Mouse (Mus musculus) lung, postnatal 0 days (tissue): ENCODE measurements at regions not wholly inside any gene's neighbourhood (a gene's known extent, or its start where the extent isn't known, plus 50 kb on each side); places are given as distances from the start of the nearest gene placed in this dataset.

ENCODE experiments used
- ATAC-seq: fragments of 200-750 bp; cut with Nextera tagmentation; 2 replicates; pipeline ENCODE4 v1.8.0; 2017; ENCODE audit warnings: moderate library complexity
- DNase-seq: peaks from one replicate; pipeline ENCODE4 v3.0.0-alpha.2; 2016; ENCODE audit warnings: low spot score
- H3K27ac ChIP-seq: fragments of 300-500 bp; sonication (generic); 2 replicates; pipeline ENCODE4 v1.5.1; 2014; ENCODE audit warnings: antibody characterized with exemption, mild to moderate bottlenecking, low read length, mixed read lengths
- H3K27me3 ChIP-seq: fragments of 300-500 bp; sonication (generic); replicated peaks from 2 replicates; pipeline ENCODE4 v1.6.1; 2014; ENCODE audit warnings: low read length, mixed read lengths; ENCODE audit not compliant: insufficient read depth
- H3K36me3 ChIP-seq: fragments of 300-500 bp; sonication (generic); 2 replicates; pipeline ENCODE4 v1.6.1; 2014; ENCODE audit warnings: low read length, mixed read lengths; ENCODE audit not compliant: insufficient read depth
- H3K4me1 ChIP-seq: fragments of 300-500 bp; sonication (generic); 2 replicates; pipeline ENCODE4 v1.6.1; 2014; ENCODE audit warnings: antibody characterized with exemption, low read depth, low read length, mixed read lengths; ENCODE audit not compliant: insufficient read depth
- H3K4me2 ChIP-seq: fragments of 300-500 bp; sonication (generic); replicated peaks from 2 replicates; pipeline ENCODE4 v1.6.1; 2014; ENCODE audit warnings: low read depth, mild to moderate bottlenecking, low read length, moderate library complexity, mixed read lengths
- H3K4me3 ChIP-seq: fragments of 300-500 bp; sonication (generic); 2 replicates; pipeline ENCODE4 v1.5.1; 2014; ENCODE audit warnings: low read depth, low read length
- H3K9ac ChIP-seq: fragments of 300-500 bp; sonication (generic); replicated peaks from 2 replicates; pipeline ENCODE4 v1.6.1; 2014; ENCODE audit warnings: low read depth, mild to moderate bottlenecking
- H3K9me3 ChIP-seq: fragments of 300-500 bp; sonication (generic); 2 replicates; pipeline ENCODE4 v1.6.1; 2016; ENCODE audit warnings: low read length, mixed read lengths
- CTCF ChIP-seq: IDR thresholded peaks from 2 replicates; pipeline ENCODE4 v1.5.1; 2016; ENCODE audit warnings: antibody characterized with exemption, mild to moderate bottlenecking
- EP300 ChIP-seq: IDR thresholded peaks from 2 replicates; pipeline ENCODE4 v1.6.1; 2016; ENCODE audit warnings: antibody characterized with exemption, mild to moderate bottlenecking, control low read depth
- WGBS: fragments of 180-500 bp; shearing (Covaris S2); extraction: QIAGEN DNeasy Blood & Tissue Kit; methylation state at CpG from one replicate; pipeline ENCODE4 v1.1.7; 2014; 5-methylcytosine and 5-hydroxymethylcytosine counted together

DNA sequence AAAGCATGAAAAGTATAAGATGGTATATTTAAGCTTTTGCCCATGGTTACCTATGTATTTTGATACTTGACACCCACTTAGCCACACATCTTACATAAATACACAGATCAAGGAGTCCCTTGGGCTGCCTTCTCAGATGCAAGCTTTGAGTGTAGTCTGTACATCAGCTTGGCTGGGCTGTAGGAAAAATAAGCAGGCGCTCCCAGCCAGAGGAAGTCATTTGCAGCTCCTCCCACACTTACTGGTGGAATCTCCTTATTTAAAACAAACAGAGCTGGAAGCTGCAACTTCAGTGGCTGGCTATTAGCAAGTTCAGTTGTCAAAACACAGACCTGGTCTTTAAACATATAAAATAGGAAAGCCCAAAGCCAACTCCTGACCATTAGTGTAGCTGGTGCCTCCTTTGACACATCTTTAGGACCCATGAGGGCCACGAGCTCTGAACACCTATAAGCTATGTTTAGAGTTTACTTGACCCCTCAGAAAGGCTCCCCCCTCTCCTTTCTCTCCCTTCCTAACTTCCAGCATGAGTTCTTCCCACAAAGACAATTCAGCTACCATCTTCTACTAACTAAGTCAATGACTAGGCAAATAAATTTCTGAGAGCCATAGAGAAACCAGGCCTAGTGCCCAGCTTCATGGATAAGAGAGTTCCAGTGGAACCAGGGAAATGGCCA lies 75.4 kb upstream of the Nepro start:
- H3K9me3 ChIP-seq, result no peaks in the 10 kb centered on the region
- ATAC-seq (peak; percentile 46; the same call in 1 of the 2 replicates), DNase-seq (peak; percentile 73)
- H3K9ac ChIP-seq, result no peak overlapping the region
- H3K27ac ChIP-seq, result no peak overlapping the region
- H3K4me1 ChIP-seq, result no peaks in the 10 kb centered on the region; the same call in 1 of the 2 replicates
- H3K4me2 ChIP-seq, result no peak overlapping the region
- H3K4me3 ChIP-seq, result no peak overlapping the region
- no peaks in the 10 kb centered on the region for H3K36me3 ChIP-seq
- WGBS, result 21% methylated on average over 2 of the region's 2 CpGs
- no peak for TF ChIP-seq EP300
- no peak for TF ChIP-seq CTCF
- H3K27me3 ChIP-seq, result no peaks in the 10 kb centered on the region

- Histone ChIP-seq H3K36me3 (no peaks in the 10 kb centered on the region), H3K9ac (no peak overlapping the region), H3K27ac (no peak overlapping the region), H3K4me2 (no peak overlapping the region), H3K4me3 (no peak overlapping the region), H3K27me3 (no peaks in the 10 kb centered on the region), H3K9me3 (no peaks in the 10 kb centered on the region), H3K4me1 (no peaks in the 10 kb centered on the region; the same call in 1 of the 2 replicates)
- DNase-seq, result peak; percentile 90
- TF ChIP-seq CTCF, result peak; percentile 81
- no peak for TF ChIP-seq EP300
- 8% methylated on average over 4 of the region's 4 CpGs for WGBS
- 0 out of 2 replicates have a peak, but pooled peaks have one; percentile 12 for ATAC-seq
Measured at GRCm38 (mm10) chr16:44643992-44644391, 80.1 kb upstream of the Nepro start.

- no peak overlapping the region for H3K9ac ChIP-seq
- no peak overlapping the region for H3K4me3 ChIP-seq
- no peaks in the 10 kb centered on the region for H3K27me3 ChIP-seq
- H3K27ac ChIP-seq, result no peak overlapping the region
- no peaks in the 10 kb centered on the region for H3K9me3 ChIP-seq
- peaks cover 9% of the 10 kb centered on the region; the same call in 1 of the 2 replicates for H3K4me1 ChIP-seq
- ATAC-seq, result peak; percentile 58; the same call in 1 of the 2 replicates
- 70% methylated on average over 3 of the region's 3 CpGs for WGBS
- H3K4me2 ChIP-seq, result no peak overlapping the region
- DNase-seq, result no peak
- H3K36me3 ChIP-seq, result no peaks in the 10 kb centered on the region
- TF ChIP-seq EP300 (peak; percentile 50), CTCF (no peak)
Measured at GRCm38 (mm10) chr16:44637100-44637499, 78.4 kb upstream of the Boc start.

- TF ChIP-seq EP300, result no peak
- no peak for TF ChIP-seq CTCF
- H3K27ac ChIP-seq, result no peak overlapping the region
- WGBS, result 95% methylated on average over 4 of the region's 4 CpGs
- H3K27me3 ChIP-seq, result no peaks in the 10 kb centered on the region
- no peaks in the 10 kb centered on the region for H3K9me3 ChIP-seq
- no peak overlapping the region for H3K4me2 ChIP-seq
- DNase-seq (no peak), ATAC-seq (no peak)
- no peaks in the 10 kb centered on the region for H3K36me3 ChIP-seq
- no peak overlapping the region for H3K4me3 ChIP-seq
- H3K9ac ChIP-seq, result no peak overlapping the region
- H3K4me1 ChIP-seq, result peaks cover 18% of the 10 kb centered on the region; the same call in 1 of the 2 replicates
Measured at GRCm38 (mm10) chr16:44634486-44634885, 75.8 kb upstream of the Boc start.

GRCm38 (mm10) chr16:44633059-44633667 lies 74.5 kb upstream of the Boc start:
- TF ChIP-seq EP300, result no peak
- TF ChIP-seq CTCF, result no peak
- H3K9ac ChIP-seq, result no peak overlapping the region

DNA sequence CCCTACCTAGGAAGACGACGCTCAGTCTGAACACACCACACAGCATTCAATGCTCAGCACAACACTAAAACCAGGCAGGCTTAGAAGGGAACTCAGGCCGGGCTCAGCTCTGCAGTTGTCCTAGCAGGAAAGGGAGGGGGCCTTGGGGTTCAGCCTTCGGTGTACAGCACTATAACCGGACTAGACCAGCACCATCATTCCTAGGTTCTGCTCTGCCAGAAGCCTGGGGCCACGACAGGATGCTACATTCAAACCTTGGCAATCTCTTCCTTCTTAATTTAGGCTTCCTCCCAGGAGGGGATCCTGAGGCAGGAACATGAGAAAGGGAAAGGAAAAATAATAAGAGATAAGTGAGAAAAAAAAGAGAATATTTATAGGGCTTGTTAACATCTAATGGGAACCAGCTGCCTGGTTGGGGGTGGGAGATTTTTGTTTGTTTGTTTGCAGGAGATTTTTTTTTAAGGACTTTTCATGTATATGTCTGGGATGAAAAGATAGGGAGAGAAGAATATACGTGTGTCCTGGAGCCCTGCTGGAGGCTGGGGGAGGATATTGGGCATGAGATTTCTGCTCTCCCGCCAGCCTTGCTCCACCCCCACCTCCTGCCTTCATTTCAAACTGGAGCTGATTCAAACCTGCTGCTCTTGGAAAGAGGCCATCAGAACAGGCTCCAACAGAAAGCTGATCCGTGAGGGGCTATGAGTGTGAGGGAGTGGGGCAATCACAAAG lies 73.8 kb upstream of the Boc start:
- H3K4me3 ChIP-seq, result no peak overlapping the region
- 27% methylated on average over 9 of the region's 9 CpGs for WGBS
- peak overlapping the region; percentile 5; the same call in 1 of the 2 replicates for H3K4me2 ChIP-seq
- no peak for TF ChIP-seq EP300
- no peak for TF ChIP-seq CTCF
- H3K27me3 ChIP-seq, result no peaks in the 10 kb centered on the region
- H3K9me3 ChIP-seq, result no peaks in the 10 kb centered on the region
- peak overlapping the region; percentile 71 for H3K27ac ChIP-seq
- H3K4me1 ChIP-seq, result peaks cover 20% of the 10 kb centered on the region; the same call in 1 of the 2 replicates
- ATAC-seq, result peak; percentile 69
- no peaks in the 10 kb centered on the region for H3K36me3 ChIP-seq
- H3K9ac ChIP-seq, result no peak overlapping the region
- peak; percentile 78 for DNase-seq

More at GRCm38 (mm10) chr16:44633059-44633667, 74.5 kb upstream of the Boc start:
- 38% methylated on average over 9 of the region's 9 CpGs for WGBS
- DNase-seq (no peak), ATAC-seq (no peak)
- no peaks in the 10 kb centered on the region for H3K27me3 ChIP-seq
- no peak overlapping the region for H3K27ac ChIP-seq
- H3K4me2 ChIP-seq, result peak overlapping the region; percentile 5; the same call in 1 of the 2 replicates
- H3K4me1 ChIP-seq, result peaks cover 20% of the 10 kb centered on the region; the same call in 1 of the 2 replicates
- no peaks in the 10 kb centered on the region for H3K36me3 ChIP-seq
- no peak overlapping the region for H3K4me3 ChIP-seq
- H3K9me3 ChIP-seq, result no peaks in the 10 kb centered on the region
